Mouse (Mus musculus): ENCODE data around the gene Dnah7b. TPM values are rescaled to one million over a fixed set of nuclear protein-coding genes. Genes with fewer than 3 reads are reported as not detected.
A peak's percentile ranks its signal among the peaks of the same experiment; 100 is the strongest.
"Not testable (repeated sequence)": the region's sequence is repeated elsewhere in the genome, so short reads cannot be mapped to it uniquely, and the experiment has no call there.

The Dnah7b gene
- polyA plus RNA-seq (2015; fragmentation: Nextera tagmentation; extraction: Ambion mirVana): 1.4 and 1.7 TPM in 2 replicates

DNA sequence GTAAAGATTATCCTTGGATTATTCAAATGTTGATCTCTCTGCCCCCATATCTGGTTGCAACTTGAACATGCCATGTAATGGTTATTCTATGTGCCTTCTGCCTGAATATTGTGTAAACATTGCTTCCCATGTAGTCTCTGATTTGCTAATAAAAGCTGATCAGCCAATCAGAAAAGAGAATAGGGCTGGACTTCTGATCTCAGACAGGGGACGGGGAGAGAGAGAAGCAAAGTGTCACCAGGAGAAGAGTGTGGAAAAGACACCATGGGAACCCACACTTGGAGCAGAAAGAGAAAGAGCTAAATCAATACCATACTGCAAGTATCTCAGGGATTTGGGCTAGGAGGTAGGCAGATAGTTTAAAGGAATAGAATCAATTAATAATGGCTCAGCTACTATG, at the start of gene Dnah7b:
Gene Dnah7b, plus strand, starts transcription at position 301 of the 400 bp plus-strand sequence.
- no peaks in the 10 kb centered on the region for H3K36me3 ChIP-seq
- ATAC-seq (replicated peaks): peak; percentile 31
- WGBS: 26% methylated on average over 1 of the region's 1 CpGs
- no peaks in the 10 kb centered on the region for H3K9me3 ChIP-seq
- peak within 1 kb of the TSS; percentile 81 for H3K27ac ChIP-seq (replicated peaks)
- H3K4me3 ChIP-seq: peak within 1 kb of the TSS; percentile 63
- peak within 1 kb of the TSS; percentile 81 for H3K9ac ChIP-seq (replicated peaks)
- no peaks in the 10 kb centered on the region for H3K4me1 ChIP-seq
- H3K4me2 ChIP-seq (replicated peaks): peak within 1 kb of the TSS; percentile 69
- H3K27me3 ChIP-seq: no peaks in the 10 kb centered on the region

DNA sequence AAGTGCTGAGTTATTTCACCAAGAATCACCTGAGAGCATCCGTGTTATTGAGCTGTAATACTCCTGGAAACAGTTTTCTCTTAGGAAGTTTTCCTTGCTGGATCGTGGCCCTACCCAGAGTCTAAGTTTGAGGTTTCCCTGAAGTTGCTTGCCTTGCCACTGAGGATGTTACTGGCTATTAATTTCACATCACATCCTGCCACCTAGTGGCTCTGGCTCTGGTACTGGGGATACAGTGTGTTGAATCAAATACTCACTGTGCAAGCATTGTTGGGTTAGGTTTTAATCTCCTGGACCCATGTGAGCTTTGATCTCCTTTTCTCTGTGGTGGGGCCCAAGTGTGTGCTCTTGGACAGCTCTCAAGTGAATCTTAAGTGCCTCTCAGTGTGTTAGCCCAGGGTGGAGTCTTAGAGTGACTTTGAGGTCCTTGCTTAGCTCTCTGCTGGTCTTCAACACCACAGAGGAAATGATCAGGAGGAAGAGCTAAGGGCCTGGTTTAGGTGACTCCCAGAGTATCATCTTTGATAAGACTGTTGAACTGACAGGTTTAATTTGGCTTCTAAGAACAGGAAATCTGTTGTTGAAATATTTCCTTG, 47.6 kb upstream of the Dnah7b start:
- WGBS: 62% methylated on average over 2 of the region's 2 CpGs

DNA sequence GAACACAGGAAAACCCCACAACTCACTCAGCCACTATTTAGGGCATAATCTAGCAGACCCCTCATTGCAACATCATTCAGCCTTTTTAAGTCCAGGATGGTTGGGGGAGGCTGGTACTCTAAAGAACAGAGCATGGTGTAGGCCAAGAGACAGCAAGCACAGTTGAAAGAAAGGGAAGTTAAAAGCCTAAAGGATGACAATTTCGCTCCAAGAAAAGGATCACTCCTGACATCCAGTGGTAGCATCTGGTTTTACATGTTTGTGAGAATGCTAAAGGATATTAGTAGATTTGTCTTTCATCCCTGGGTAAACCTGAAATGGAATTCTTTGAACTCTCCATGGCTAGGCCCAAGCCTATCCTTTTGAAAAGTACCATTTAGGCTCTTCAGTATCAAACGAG, 43.9 kb upstream of the Dnah7b start:
- Histone ChIP-seq H3K36me3 (no peaks in the 10 kb centered on the region), H3K27me3 (no peaks in the 10 kb centered on the region), H3K4me1 (no peaks in the 10 kb centered on the region), H3K4me3 (no peak overlapping the region), H3K27ac (replicated peaks) (no peak overlapping the region), H3K9ac (replicated peaks) (no peak overlapping the region), H3K9me3 (no peaks in the 10 kb centered on the region), H3K4me2 (replicated peaks) (no peak overlapping the region)
- 27% methylated on average over 2 of the region's 2 CpGs for WGBS
- peak; percentile 68; the same call in 1 of the 2 replicates for ATAC-seq (replicated peaks)

More for the DNA sequence above, 47.6 kb upstream of the Dnah7b start:
- Histone ChIP-seq H3K36me3 (no peaks in the 10 kb centered on the region), H3K27ac (replicated peaks) (no peak overlapping the region), H3K4me2 (replicated peaks) (no peak overlapping the region), H3K27me3 (no peaks in the 10 kb centered on the region), H3K9me3 (no peaks in the 10 kb centered on the region), H3K4me3 (no peak overlapping the region), H3K4me1 (no peaks in the 10 kb centered on the region), H3K9ac (replicated peaks) (no peak overlapping the region)
- ATAC-seq (replicated peaks): no peak; the same call in 1 of the 2 replicates

DNA sequence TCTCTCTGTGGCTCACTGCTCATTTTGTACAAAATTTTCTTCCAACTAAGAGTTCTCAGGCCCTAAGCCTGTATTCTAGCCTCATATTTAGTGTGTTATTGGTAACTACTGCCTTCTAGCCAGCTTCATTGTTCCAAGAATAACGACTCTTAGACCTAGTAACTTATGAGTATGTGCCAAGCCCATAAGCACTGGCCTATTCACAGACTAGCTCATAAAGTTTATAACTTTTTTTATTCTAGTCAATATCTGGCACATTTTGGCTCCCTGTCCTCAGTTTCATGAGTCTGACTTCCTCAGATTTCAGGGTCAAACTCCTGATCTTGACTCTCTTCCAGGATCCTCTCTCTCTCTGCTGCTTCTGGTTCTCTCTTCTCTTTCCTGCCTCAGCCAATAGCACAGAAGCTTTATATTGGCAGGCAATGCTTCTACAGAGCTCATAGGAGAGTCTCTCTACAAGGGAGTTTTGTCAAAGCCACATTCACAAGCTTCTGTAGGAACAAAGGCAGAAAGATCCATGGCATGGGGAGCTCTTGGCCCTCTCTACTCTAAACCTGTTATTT, 34.0 kb upstream of the Dnah7b start:
- H3K4me2 ChIP-seq (replicated peaks): no peak overlapping the region
- H3K27me3 ChIP-seq: no peaks in the 10 kb centered on the region
- no peaks in the 10 kb centered on the region for H3K4me1 ChIP-seq
- H3K27ac ChIP-seq (replicated peaks): no peak overlapping the region
- no peak overlapping the region for H3K4me3 ChIP-seq
- H3K9ac ChIP-seq (replicated peaks): no peak overlapping the region
- 74% methylated on average over 1 of the region's 1 CpGs for WGBS
- no peaks in the 10 kb centered on the region for H3K9me3 ChIP-seq
- ATAC-seq (replicated peaks): no peak
- no peaks in the 10 kb centered on the region for H3K36me3 ChIP-seq

DNA sequence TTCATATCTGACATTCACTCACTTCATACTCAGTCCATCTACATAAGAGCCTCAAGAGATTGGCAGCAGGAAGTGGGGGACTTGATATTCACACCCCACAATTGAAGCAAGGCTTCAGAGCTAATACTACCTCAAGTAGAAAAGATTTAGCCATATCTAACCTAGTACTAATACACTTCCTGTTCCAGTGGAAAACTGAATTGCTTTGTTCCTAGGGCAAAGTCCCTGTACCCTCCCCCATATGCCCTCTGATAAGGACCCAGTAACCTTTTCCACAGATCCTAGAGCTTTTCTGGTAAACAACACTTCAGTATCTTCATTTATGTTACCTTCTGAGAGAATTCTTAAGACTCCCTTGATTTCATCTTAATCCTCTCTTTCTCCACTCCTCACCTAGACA, 17.9 kb upstream of the Dnah7b start:
- Histone ChIP-seq H3K9ac (replicated peaks) (no peak overlapping the region), H3K9me3 (no peaks in the 10 kb centered on the region), H3K4me2 (replicated peaks) (no peak overlapping the region), H3K36me3 (no peaks in the 10 kb centered on the region), H3K27me3 (no peaks in the 10 kb centered on the region), H3K27ac (replicated peaks) (no peak overlapping the region), H3K4me3 (no peak overlapping the region), H3K4me1 (no peaks in the 10 kb centered on the region)
- ATAC-seq (replicated peaks): no peak

DNA sequence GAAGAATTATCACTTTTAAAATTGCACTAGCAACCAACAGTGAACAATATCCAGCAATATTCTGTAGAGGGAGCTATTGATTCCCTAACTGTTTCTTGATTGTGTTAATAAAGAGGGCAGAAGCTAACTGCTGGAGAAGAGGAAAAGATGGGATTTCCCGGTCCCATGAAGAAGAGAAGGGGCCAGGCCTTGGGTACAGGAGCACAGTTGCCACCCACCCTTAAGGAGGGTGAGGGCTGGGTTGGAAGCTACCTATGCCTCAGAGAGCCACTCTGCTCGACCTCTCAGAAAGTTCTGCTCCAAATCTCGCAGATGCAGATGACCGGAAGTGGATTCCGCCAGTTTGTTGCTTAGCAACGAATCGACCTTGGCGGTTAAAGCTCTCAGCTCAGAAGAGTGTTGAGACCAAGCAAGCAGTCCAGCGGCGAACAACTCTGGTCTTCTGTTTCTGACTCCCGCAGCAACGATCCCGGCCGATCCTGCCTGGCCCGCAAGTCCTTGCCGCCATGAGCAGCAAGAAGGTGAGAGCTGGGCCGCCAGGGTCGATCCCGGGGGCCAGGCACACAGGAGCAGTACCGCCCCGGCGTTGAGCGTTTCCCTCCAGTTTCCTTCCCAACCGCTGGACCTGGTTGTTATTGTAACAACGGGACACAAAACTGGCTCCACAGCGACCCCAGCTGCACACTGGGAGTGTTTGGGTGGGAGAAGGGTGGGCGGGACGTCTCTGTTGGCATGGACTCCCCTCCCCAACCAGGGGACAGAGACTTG, 553 bp downstream of the Dnah7b start:
- peak overlapping the region; percentile 81 for H3K27ac ChIP-seq (replicated peaks)
- no peaks in the 10 kb centered on the region for H3K27me3 ChIP-seq
- H3K4me3 ChIP-seq: peak overlapping the region; percentile 63
- H3K4me1 ChIP-seq: no peaks in the 10 kb centered on the region
- no peaks in the 10 kb centered on the region for H3K9me3 ChIP-seq
- H3K4me2 ChIP-seq (replicated peaks): peak overlapping the region; percentile 69
- no peaks in the 10 kb centered on the region for H3K36me3 ChIP-seq
- peak overlapping the region; percentile 81 for H3K9ac ChIP-seq (replicated peaks)
- WGBS: under 1% methylated on average over 28 of the region's 28 CpGs
- ATAC-seq (replicated peaks): peak; percentile 92

DNA sequence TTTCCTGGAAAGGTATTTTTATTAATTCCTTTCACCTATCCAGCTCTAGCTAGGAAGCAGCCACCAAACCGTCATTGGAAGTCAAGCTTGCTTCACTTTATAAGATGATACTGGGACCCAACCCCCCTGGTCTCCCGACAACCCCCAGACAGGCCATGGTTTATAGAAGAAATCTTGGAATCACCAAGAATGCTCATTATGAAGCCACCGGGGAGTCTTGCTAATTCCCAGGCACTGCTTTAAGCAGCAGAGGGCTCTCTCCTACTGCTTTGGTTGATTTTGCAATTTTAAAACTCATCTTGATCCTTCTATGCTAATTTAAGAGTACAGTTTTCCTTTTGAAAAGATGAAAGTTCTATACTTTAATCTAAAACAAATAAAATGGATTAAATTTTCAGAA, 2.7 kb downstream of the Dnah7b start:
- not testable (repeated sequence) for H3K4me3 ChIP-seq; H3K4me2 ChIP-seq (replicated peaks); H3K27ac ChIP-seq (replicated peaks); H3K36me3 ChIP-seq; H3K9me3 ChIP-seq; H3K4me1 ChIP-seq; ATAC-seq (replicated peaks); H3K9ac ChIP-seq (replicated peaks); H3K27me3 ChIP-seq
- 68% methylated on average over 3 of the region's 3 CpGs for WGBS

DNA sequence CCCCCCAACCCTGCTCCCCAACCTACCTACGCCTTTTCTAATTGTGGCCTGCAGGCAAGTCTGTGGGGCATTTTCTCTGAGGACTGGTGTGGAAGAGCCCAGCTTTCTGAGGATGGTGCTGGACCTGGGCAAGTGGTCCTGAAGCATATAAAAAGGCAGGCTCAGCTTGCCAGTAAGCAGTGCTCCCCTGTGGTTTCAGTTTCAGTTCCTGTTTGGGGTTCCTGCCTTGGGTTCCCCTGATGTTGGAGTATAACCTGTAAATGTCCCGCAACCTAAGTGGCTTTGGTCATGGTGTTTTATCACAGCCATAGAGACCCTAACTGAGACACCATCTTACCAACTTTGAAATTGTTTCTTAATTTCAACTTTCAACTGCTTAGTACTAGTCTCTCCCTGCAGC, 11.8 kb downstream of the Dnah7b start:
- 94% methylated on average over 2 of the region's 2 CpGs for WGBS
- H3K27me3 ChIP-seq: no peaks in the 10 kb centered on the region
- no peak overlapping the region for H3K27ac ChIP-seq (replicated peaks)
- no peaks in the 10 kb centered on the region for H3K4me1 ChIP-seq
- H3K9me3 ChIP-seq: no peaks in the 10 kb centered on the region
- no peaks in the 10 kb centered on the region for H3K36me3 ChIP-seq
- no peak for ATAC-seq (replicated peaks)
- H3K9ac ChIP-seq (replicated peaks): no peak overlapping the region
- no peak overlapping the region for H3K4me2 ChIP-seq (replicated peaks)
- H3K4me3 ChIP-seq: no peak overlapping the region

DNA sequence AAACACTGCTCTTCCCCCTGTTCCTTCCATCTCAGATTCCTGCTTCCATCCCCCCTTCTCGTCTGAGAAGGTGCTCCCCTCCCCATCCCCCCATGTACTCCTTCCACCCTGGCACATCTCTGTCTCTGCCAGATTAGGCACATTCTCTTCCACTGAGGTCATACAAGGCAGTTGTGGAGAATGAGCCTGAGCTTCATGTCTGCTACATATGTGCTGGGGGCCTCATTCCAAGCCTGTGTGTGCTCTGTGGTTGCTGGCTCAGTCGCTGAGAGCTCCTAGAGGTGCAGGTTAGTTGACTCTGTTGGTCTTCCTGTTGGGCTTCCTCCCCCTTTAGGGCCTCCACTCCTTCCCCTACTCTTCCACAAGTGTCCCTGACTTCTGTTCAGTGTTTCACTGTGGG, 34.4 kb downstream of the Dnah7b start:
- no peaks in the 10 kb centered on the region for H3K27me3 ChIP-seq
- H3K36me3 ChIP-seq: no peaks in the 10 kb centered on the region
- H3K4me2 ChIP-seq (replicated peaks): no peak overlapping the region
- 76% methylated on average over 2 of the region's 2 CpGs for WGBS
- no peaks in the 10 kb centered on the region for H3K9me3 ChIP-seq
- H3K4me1 ChIP-seq: no peaks in the 10 kb centered on the region
- no peak overlapping the region for H3K27ac ChIP-seq (replicated peaks)
- no peak overlapping the region for H3K9ac ChIP-seq (replicated peaks)
- H3K4me3 ChIP-seq: no peak overlapping the region
- no peak for ATAC-seq (replicated peaks)

DNA sequence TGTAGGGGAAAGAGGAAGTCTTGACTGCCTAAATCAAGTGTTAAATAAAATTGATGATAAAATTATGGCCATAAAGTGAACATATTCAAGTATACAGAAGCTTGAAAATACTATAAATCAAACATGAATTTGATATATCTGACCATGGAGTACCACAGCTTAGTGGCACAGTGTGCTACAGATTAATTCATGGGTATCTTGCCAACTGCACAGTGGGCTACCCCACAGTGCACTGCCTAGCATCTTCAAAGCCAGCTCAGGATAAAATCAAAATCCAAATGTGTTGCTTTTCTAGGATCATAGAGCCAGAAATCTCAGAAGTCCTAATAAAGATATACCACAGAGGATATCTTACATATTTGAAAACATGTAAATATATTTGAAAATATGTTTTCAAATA, 46.5 kb downstream of the Dnah7b start:
- H3K4me3 ChIP-seq; H3K36me3 ChIP-seq; ATAC-seq (replicated peaks); H3K27ac ChIP-seq (replicated peaks); H3K9ac ChIP-seq (replicated peaks); H3K4me1 ChIP-seq; H3K9me3 ChIP-seq; H3K27me3 ChIP-seq; H3K4me2 ChIP-seq (replicated peaks): not testable (repeated sequence)

DNA sequence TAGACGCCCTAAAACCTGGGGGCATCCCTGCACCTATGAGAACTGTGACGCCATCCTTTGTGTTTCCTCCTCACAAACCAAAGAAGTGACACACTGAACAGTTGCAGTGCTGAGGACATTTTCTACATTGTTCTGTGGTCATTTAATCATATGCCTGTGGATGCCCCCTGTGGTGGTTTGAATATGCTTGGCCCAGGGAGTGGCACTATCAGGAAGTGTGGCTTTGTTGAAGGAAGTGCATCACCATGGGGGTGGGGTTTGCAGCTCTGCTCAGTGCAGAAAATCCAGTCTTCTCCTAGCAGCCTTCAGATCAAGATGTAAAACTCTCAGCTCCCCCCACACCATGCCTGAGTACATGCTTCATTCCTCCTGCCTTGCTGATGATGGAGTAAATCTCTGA, 51.1 kb downstream of the Dnah7b start:
- not testable (repeated sequence) for H3K4me2 ChIP-seq (replicated peaks); H3K4me3 ChIP-seq; H3K4me1 ChIP-seq; H3K9me3 ChIP-seq; H3K27me3 ChIP-seq; ATAC-seq (replicated peaks); H3K27ac ChIP-seq (replicated peaks); H3K36me3 ChIP-seq; H3K9ac ChIP-seq (replicated peaks)
- 87% methylated on average over 2 of the region's 2 CpGs for WGBS

DNA sequence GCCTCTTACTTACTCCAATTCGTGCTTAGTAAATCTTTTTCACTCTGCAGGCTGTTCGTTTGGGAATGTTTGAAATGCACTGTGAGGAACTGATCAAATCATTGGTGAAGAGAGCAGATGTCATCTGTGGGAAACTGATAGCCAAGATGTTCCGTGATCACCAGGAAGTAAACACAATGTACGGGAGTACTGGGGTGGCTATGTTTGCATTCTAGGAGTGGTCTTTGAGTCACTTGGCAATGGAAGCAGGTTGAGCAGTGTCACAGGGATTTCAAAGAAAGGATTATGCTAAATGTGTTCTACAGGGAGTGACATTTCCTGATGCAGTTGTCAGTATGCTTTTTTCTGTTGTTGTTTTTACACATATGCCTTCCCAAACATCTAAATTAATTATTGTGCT, 61.9 kb downstream of the Dnah7b start:
- no peak overlapping the region for H3K4me2 ChIP-seq (replicated peaks)
- no peak for ATAC-seq (replicated peaks)
- H3K9me3 ChIP-seq: no peaks in the 10 kb centered on the region
- no peaks in the 10 kb centered on the region for H3K27me3 ChIP-seq
- H3K4me3 ChIP-seq: no peak overlapping the region
- no peak overlapping the region for H3K27ac ChIP-seq (replicated peaks)
- H3K4me1 ChIP-seq: no peaks in the 10 kb centered on the region
- no peak overlapping the region for H3K9ac ChIP-seq (replicated peaks)
- H3K36me3 ChIP-seq: no peaks in the 10 kb centered on the region
- WGBS: 65% methylated on average over 4 of the region's 4 CpGs
